Mouse (Mus musculus) MEL (cell line): ENCODE measurements around the gene Fat2.

Experiments
- CHD1 ChIP-seq: IDR thresholded peaks from 2 replicates; pipeline ENCODE4 v1.6.1; 2012; ENCODE audit warnings: low read depth, mild to moderate bottlenecking, inconsistent platforms, low read length, improper control_type of control experiment
- GATA1 ChIP-seq: IDR thresholded peaks from 2 replicates; pipeline ENCODE4 v1.6.1; 2011; ENCODE audit warnings: low read depth, low read length, improper control_type of control experiment
- HCFC1 ChIP-seq: IDR thresholded peaks from 2 replicates; pipeline ENCODE4 v1.6.1; 2012; ENCODE audit warnings: low read depth, mild to moderate bottlenecking, inconsistent platforms, low read length, improper control_type of control experiment, moderate library complexity
- UBTF ChIP-seq: IDR thresholded peaks from 2 replicates; pipeline ENCODE4 v1.6.1; 2012; ENCODE audit warnings: low read depth, mild to moderate bottlenecking, inconsistent platforms, low read length, improper control_type of control experiment, moderate library complexity, borderline replicate concordance; ENCODE audit not compliant: insufficient read depth
- ZMIZ1 ChIP-seq: IDR thresholded peaks from 2 replicates; pipeline ENCODE4 v1.6.1; 2012; ENCODE audit warnings: low read depth, mild to moderate bottlenecking, inconsistent platforms, low read length, improper control_type of control experiment, moderate library complexity

GRCm38 (mm10) chr11:55261105-55261504 is 75.3 kb downstream of the Fat2 start:
- TF ChIP-seq GATA1 (no peak), CHD1 (no peak), UBTF (no peak), ZMIZ1 (no peak), HCFC1 (no peak)
